Mouse (Mus musculus) MEL (cell line): ENCODE data around the gene Gabbr2. TPM values are rescaled to one million over a fixed set of nuclear protein-coding genes. Genes with fewer than 3 reads are reported as not detected.

Source experiments
- DNase-seq: peaks from one replicate; pipeline ENCODE4 v3.0.0; 2011; ENCODE audit warnings: low read depth, low spot score
- H3K27ac ChIP-seq: 2 replicates; pipeline ENCODE4 v1.5.1; 2012; ENCODE audit warnings: low read depth, mild to moderate bottlenecking, control low read depth, low read length, moderate library complexity; ENCODE audit not compliant: control insufficient read depth
- H3K27me3 ChIP-seq, 2 experiments: fragments of 150-350 bp in 1 of 2; sonication (generic) in 1 of 2; 2 replicates each; pipeline ENCODE4 v1.6.1; 2012; ENCODE audit warnings: low read length in 2 of 2, mild to moderate bottlenecking in 2 of 2, improper control_type of control experiment in 1 of 2, moderate library complexity in 1 of 2; ENCODE audit not compliant: insufficient read depth in 2 of 2, control insufficient read depth in 1 of 2
- H3K36me3 ChIP-seq, 2 experiments: 2 replicates each; pipeline ENCODE4 v1.6.1; 2012 to 2014; ENCODE audit warnings: low read length in 2 of 2, improper control_type of control experiment in 1 of 2, inconsistent platforms in 1 of 2, mild to moderate bottlenecking in 1 of 2; ENCODE audit not compliant: insufficient read depth in 2 of 2, control insufficient read depth in 1 of 2
- H3K4me1 ChIP-seq, 2 experiments: fragments of 150-350 bp in 1 of 2; sonication (generic) in 1 of 2; 2 replicates each; pipeline ENCODE4 v1.6.1; 2012; ENCODE audit warnings: low read length in 2 of 2, improper control_type of control experiment in 1 of 2, mild to moderate bottlenecking in 1 of 2; ENCODE audit not compliant: insufficient read depth in 2 of 2, control insufficient read depth in 1 of 2
- H3K4me3 ChIP-seq, 2 experiments: fragments of 150-350 bp in 1 of 2; sonication (generic) in 1 of 2; 2 replicates each; pipeline ENCODE4 v1.5.1; 2012; ENCODE audit warnings: low read depth in 2 of 2, low read length in 2 of 2, mild to moderate bottlenecking in 2 of 2, moderate library complexity in 2 of 2, control low read depth in 1 of 2, improper control_type of control experiment in 1 of 2; ENCODE audit not compliant: control insufficient read depth in 1 of 2, insufficient read depth in 1 of 2
- H3K79me2 ChIP-seq: 2 replicates; pipeline ENCODE4 v1.6.1; 2012; ENCODE audit warnings: mild to moderate bottlenecking, low read length, moderate library complexity; ENCODE audit not compliant: control insufficient read depth, poor library complexity, insufficient read depth
- H3K9ac ChIP-seq: 2 replicates; pipeline ENCODE4 v1.6.1; 2012; ENCODE audit warnings: low read depth, mild to moderate bottlenecking, control low read depth, low read length, moderate library complexity; ENCODE audit not compliant: control insufficient read depth, poor library complexity, severe bottlenecking
- H3K9me3 ChIP-seq: fragments of 150-350 bp; sonication (generic); replicated peaks from 2 replicates; pipeline ENCODE4 v1.6.1; 2012; ENCODE audit warnings: mild to moderate bottlenecking, low read length, improper control_type of control experiment, moderate library complexity; ENCODE audit not compliant: insufficient read depth
- BHLHE40 ChIP-seq: IDR thresholded peaks from 2 replicates; pipeline ENCODE4 v1.6.1; 2012; ENCODE audit warnings: low read depth, mild to moderate bottlenecking, inconsistent platforms, low read length, improper control_type of control experiment, borderline replicate concordance
- CTCF ChIP-seq, 3 experiments: IDR thresholded peaks in 2 of 3; conservative IDR thresholded peaks in 1 of 3; 2 replicates each; pipeline ENCODE4 v1.5.1; 2011 to 2012; ENCODE audit warnings: low read length in 3 of 3, low read depth in 2 of 3, mild to moderate bottlenecking in 2 of 3, improper control_type of control experiment in 1 of 3, inconsistent platforms in 1 of 3, mixed read lengths in 1 of 3, moderate library complexity in 1 of 3; ENCODE audit not compliant: control insufficient read depth in 1 of 3, insufficient read depth in 1 of 3, poor library complexity in 1 of 3, severe bottlenecking in 1 of 3
- EP300 ChIP-seq, 2 experiments: IDR thresholded peaks; 2 replicates each; pipeline ENCODE4 v1.6.1; 2011; ENCODE audit warnings: improper control_type of control experiment in 2 of 2, low read length in 2 of 2, low read depth in 1 of 2, mild to moderate bottlenecking in 1 of 2
- ETS1 ChIP-seq: IDR thresholded peaks from 2 replicates; pipeline ENCODE4 v1.6.1; 2012; ENCODE audit warnings: low read depth, mild to moderate bottlenecking, inconsistent platforms, low read length, improper control_type of control experiment, moderate library complexity
- HCFC1 ChIP-seq: IDR thresholded peaks from 2 replicates; pipeline ENCODE4 v1.6.1; 2012; ENCODE audit warnings: low read depth, mild to moderate bottlenecking, inconsistent platforms, low read length, improper control_type of control experiment, moderate library complexity
- MAX ChIP-seq: IDR thresholded peaks from 2 replicates; pipeline ENCODE4 v1.6.1; 2011; ENCODE audit warnings: low read length, improper control_type of control experiment
- MEF2A ChIP-seq: IDR thresholded peaks from 2 replicates; pipeline ENCODE4 v1.6.1; 2014; ENCODE audit warnings: low read depth, mild to moderate bottlenecking, inconsistent platforms, low read length, improper control_type of control experiment; ENCODE audit not compliant: poor library complexity, insufficient replicate concordance, severe bottlenecking; ENCODE audit errors: extremely low read depth
- MXI1 ChIP-seq: IDR thresholded peaks from 2 replicates; pipeline ENCODE4 v1.6.1; 2011; ENCODE audit warnings: mild to moderate bottlenecking, low read depth, low read length, improper control_type of control experiment
- NELFE ChIP-seq: IDR thresholded peaks from 2 replicates; pipeline ENCODE4 v1.6.1; 2011; ENCODE audit warnings: low read depth, low read length, improper control_type of control experiment
- NRF1 ChIP-seq: IDR thresholded peaks from 2 replicates; pipeline ENCODE4 v1.6.1; 2014; ENCODE audit warnings: low read depth, mild to moderate bottlenecking, inconsistent platforms, low read length, improper control_type of control experiment, moderate library complexity; ENCODE audit not compliant: poor library complexity, insufficient read depth, severe bottlenecking
- POLR2A ChIP-seq, 2 experiments: IDR thresholded peaks; 2 replicates each; pipeline ENCODE4 v1.6.1; 2011 to 2012; ENCODE audit warnings: low read length in 2 of 2, mild to moderate bottlenecking in 2 of 2, control low read depth in 1 of 2, improper control_type of control experiment in 1 of 2, low read depth in 1 of 2, moderate library complexity in 1 of 2; ENCODE audit not compliant: control insufficient read depth in 1 of 2, insufficient read depth in 1 of 2, poor library complexity in 1 of 2
- POLR2AphosphoS2 ChIP-seq: IDR thresholded peaks from 2 replicates; pipeline ENCODE4 v1.6.1; 2011; ENCODE audit warnings: low read length, improper control_type of control experiment
- POLR2AphosphoS5 ChIP-seq: IDR thresholded peaks from 2 replicates; pipeline ENCODE4 v1.6.1; 2012; ENCODE audit warnings: low read depth, borderline replicate concordance, mild to moderate bottlenecking, inconsistent platforms, low read length, moderate library complexity, mixed read lengths
- RCOR1 ChIP-seq: IDR thresholded peaks from 2 replicates; pipeline ENCODE4 v1.6.1; 2012; ENCODE audit warnings: low read depth, mild to moderate bottlenecking, inconsistent platforms, low read length, improper control_type of control experiment
- SMC3 ChIP-seq: IDR thresholded peaks from 2 replicates; pipeline ENCODE4 v1.6.1; 2011; ENCODE audit warnings: low read depth, low read length, improper control_type of control experiment
- TAL1 ChIP-seq: IDR thresholded peaks from 2 replicates; pipeline ENCODE4 v1.6.1; 2012; ENCODE audit warnings: mild to moderate bottlenecking, inconsistent platforms, low read length, moderate library complexity, mixed read lengths
- TBP ChIP-seq: IDR thresholded peaks from 2 replicates; pipeline ENCODE4 v1.8.0; 2011; ENCODE audit warnings: low read depth, low read length, improper control_type of control experiment
- TCF12 ChIP-seq: IDR thresholded peaks from 2 replicates; pipeline ENCODE4 v1.6.1; 2014; ENCODE audit warnings: low read depth, mild to moderate bottlenecking, inconsistent platforms, low read length, improper control_type of control experiment, moderate library complexity
- UBTF ChIP-seq: IDR thresholded peaks from 2 replicates; pipeline ENCODE4 v1.6.1; 2012; ENCODE audit warnings: low read depth, mild to moderate bottlenecking, inconsistent platforms, low read length, improper control_type of control experiment, moderate library complexity, borderline replicate concordance; ENCODE audit not compliant: insufficient read depth
- USF1 ChIP-seq: IDR thresholded peaks from 2 replicates; pipeline ENCODE4 v1.6.1; 2014; ENCODE audit warnings: low read depth, mild to moderate bottlenecking, inconsistent platforms, low read length, improper control_type of control experiment, moderate library complexity
- USF2 ChIP-seq, 2 experiments: IDR thresholded peaks; 2 replicates each; pipeline ENCODE4 v1.6.1; 2011 to 2012; ENCODE audit warnings: improper control_type of control experiment in 2 of 2, low read length in 2 of 2, borderline replicate concordance in 1 of 2, inconsistent platforms in 1 of 2, low read depth in 1 of 2, mild to moderate bottlenecking in 1 of 2; ENCODE audit not compliant: insufficient read depth in 1 of 2
- ZC3H11A ChIP-seq: IDR thresholded peaks from 2 replicates; pipeline ENCODE4 v1.6.1; 2012; ENCODE audit warnings: low read depth, mild to moderate bottlenecking, inconsistent platforms, low read length, improper control_type of control experiment
- ZKSCAN1 ChIP-seq: IDR thresholded peaks from 2 replicates; pipeline ENCODE4 v1.6.1; 2012; ENCODE audit warnings: low read depth, mild to moderate bottlenecking, inconsistent platforms, low read length, improper control_type of control experiment, moderate library complexity
- ZMIZ1 ChIP-seq: IDR thresholded peaks from 2 replicates; pipeline ENCODE4 v1.6.1; 2012; ENCODE audit warnings: low read depth, mild to moderate bottlenecking, inconsistent platforms, low read length, improper control_type of control experiment, moderate library complexity
- polyA plus RNA-seq, 2 experiments: library from polyadenylated mRNA; stranded (reverse) in 1 of 2; unstranded in 1 of 2; fragments of >175 nt in 1 of 2; fragments of >200 nt in 1 of 2; gene quantifications; 2 replicates each; pipeline versions ENCODE4 v1.2.1 to v1.2.4; 2012; ENCODE audit warnings: low replicate concordance in 2 of 2, low read depth in 1 of 2; ENCODE audit not compliant: insufficient read length in 2 of 2, insufficient read depth in 1 of 2, missing spikeins in 1 of 2
- total RNA-seq: library from RNA; depleted of rRNA; stranded (reverse); fragments of 300-350 nt; gene quantifications from 2 replicates; pipeline ENCODE4 v1.2.3, GENCODE M21; 2012

Gabbr2 gene
- total and polyA plus RNA-seq, 3 experiments: not detected

DNA sequence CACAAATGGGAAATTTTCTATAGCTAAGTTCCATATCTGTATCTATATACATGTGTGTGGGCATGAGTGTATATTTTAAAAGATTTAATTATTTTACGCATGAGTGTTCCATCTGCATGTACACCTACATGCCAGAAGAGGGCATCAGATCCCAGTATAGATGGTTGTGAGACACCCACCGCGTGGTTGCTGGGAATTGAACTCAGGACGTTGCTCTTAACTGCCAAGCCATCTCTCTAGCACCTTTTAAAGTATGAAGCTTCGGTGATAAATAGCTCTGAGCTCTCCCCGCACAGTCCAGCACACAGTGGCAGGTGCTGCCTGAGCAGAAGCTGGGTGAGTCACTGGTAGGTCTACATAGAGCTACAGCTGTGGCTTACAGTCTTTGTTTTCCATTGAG lies 374.3 kb downstream of the Gabbr2 start (continued):
- TF ChIP-seq USF2 (IDR thresholded peaks at IDR 0.05; ENCODE audit: borderline replicate concordance in 1 of 2, insufficient read depth in 1 of 2, low read depth in 1 of 2, low read length in 2 of 2): no peak
- no peak for TF ChIP-seq NRF1
- no peak for TF ChIP-seq UBTF
- TF ChIP-seq ZMIZ1: no peak
- TF ChIP-seq TBP: no peak
- no peak for TF ChIP-seq POLR2AphosphoS5
- no peak for TF ChIP-seq MEF2A
- no peak for TF ChIP-seq BHLHE40
- no peak for TF ChIP-seq EP300 (IDR thresholded peaks at IDR 0.05; ENCODE audit: low read depth in 1 of 2, low read length in 2 of 2)
- TF ChIP-seq HCFC1: no peak
- no peak for TF ChIP-seq ZKSCAN1
- TF ChIP-seq ZC3H11A: 0 out of 2 replicates have a peak, but pooled peaks have one; percentile 24

- Histone ChIP-seq H3K4me1 (peaks cover 0 to 9% of the 10 kb centered on the region in 2 experiments; a peak in 2 of 4 replicates), H3K27ac (no peak overlapping the region)
- TF ChIP-seq ETS1: no peak
- TF ChIP-seq TAL1: no peak
- no peak for TF ChIP-seq NRF1
- no peak for TF ChIP-seq ZMIZ1
These were observed 377.0 kb downstream of the Gabbr2 start for GRCm38 (mm10) chr4:46614641-46615040.

GRCm38 (mm10) chr4:46613618-46614017 lies 378.1 kb downstream of the Gabbr2 start:
- H3K4me1 ChIP-seq: peaks cover 0 to 4% of the 10 kb centered on the region in 2 experiments; a peak in 1 of 4 replicates
- H3K79me2 ChIP-seq: no peaks in the 10 kb centered on the region
- peak; percentile 28 for DNase-seq
- no peak overlapping the region for H3K4me3 ChIP-seq
- H3K27me3 ChIP-seq: no peaks in the 10 kb centered on the region; a peak in 1 of 4 replicates
- no peak overlapping the region for H3K27ac ChIP-seq
- TF ChIP-seq TAL1: peak; percentile 62
- TF ChIP-seq TCF12: 0 out of 2 replicates have a peak, but pooled peaks have one; percentile 23
- no peak for TF ChIP-seq NELFE
- TF ChIP-seq SMC3: no peak
- TF ChIP-seq UBTF: no peak
- no peak for TF ChIP-seq HCFC1
- TF ChIP-seq USF1: no peak
- TF ChIP-seq MAX: no peak
- TF ChIP-seq EP300 (IDR thresholded peaks at IDR 0.05; ENCODE audit: low read depth in 1 of 2, low read length in 2 of 2): peak in 1 of 2 experiments; percentile 42; a peak in 2 of 4 replicates
- TF ChIP-seq POLR2AphosphoS2: no peak
- no peak for TF ChIP-seq MXI1
- TF ChIP-seq POLR2A (IDR thresholded peaks at IDR 0.05; ENCODE audit: control insufficient read depth in 1 of 2, insufficient read depth in 1 of 2, low read depth in 1 of 2, low read length in 2 of 2, poor library complexity in 1 of 2): no peak
- no peak for TF ChIP-seq TBP
- no peak for TF ChIP-seq CTCF (IDR thresholded peaks at IDR 0.05 in 2 of 3, conservative IDR thresholded peaks at IDR 0.05 in 1 of 3; ENCODE audit: control insufficient read depth in 1 of 3, insufficient read depth in 1 of 3, low read depth in 2 of 3, low read length in 3 of 3, poor library complexity in 1 of 3, severe bottlenecking in 1 of 3)
- no peak for TF ChIP-seq RCOR1
- no peak overlapping the region for H3K9ac ChIP-seq
- H3K9me3 ChIP-seq: no peaks in the 10 kb centered on the region
- H3K36me3 ChIP-seq: no peaks in the 10 kb centered on the region

More at GRCm38 (mm10) chr4:46614641-46615040, 377.0 kb downstream of the Gabbr2 start:
- Histone ChIP-seq H3K27me3 (no peaks in the 10 kb centered on the region; a peak in 1 of 4 replicates), H3K9ac (no peak overlapping the region), H3K36me3 (no peaks in the 10 kb centered on the region), H3K9me3 (no peaks in the 10 kb centered on the region), H3K4me3 (no peak overlapping the region), H3K79me2 (no peaks in the 10 kb centered on the region)
- no peak for DNase-seq
